Mouse (Mus musculus) cerebellum, postnatal 25 days (tissue): ENCODE results near the gene Fam214b.

Experiments
- DNase-seq, 2 experiments: peaks; one replicate each; pipeline ENCODE4 v3.0.0; 2021; ENCODE audit warnings: mixed read lengths in 2 of 2

Fam214b gene

DNA sequence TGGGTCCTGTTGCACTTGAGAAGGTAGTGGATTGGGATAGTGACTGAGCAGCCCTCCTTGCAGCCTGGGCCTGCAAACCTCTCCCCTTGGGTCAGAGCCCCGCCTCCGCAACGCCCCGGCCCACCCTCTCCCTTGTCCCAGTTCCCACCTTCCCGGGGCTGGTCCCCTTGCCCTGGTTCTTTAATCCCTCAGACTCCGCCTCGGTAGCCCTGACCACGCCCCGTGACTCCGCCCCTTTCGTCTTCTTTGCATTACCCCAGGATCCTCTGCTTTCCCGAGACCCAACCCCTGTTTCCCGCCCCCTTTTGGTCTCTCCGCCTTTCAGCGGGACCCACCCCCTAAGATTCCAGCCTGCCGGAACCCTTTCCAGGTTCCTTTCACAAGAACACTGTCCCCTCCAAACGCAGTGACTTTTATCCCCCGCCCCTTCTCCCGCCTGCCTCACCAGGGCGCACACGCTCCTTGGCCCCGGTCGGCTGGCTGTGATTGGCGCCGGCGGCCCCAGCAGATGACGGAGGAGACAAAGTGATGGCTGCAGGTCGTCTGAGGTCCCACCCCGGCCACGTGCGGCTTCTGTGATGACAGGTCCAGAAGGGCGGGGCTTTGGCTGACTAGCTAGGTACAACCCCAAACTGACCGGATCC is at the start of gene Fam214b:
TSS of gene Fam214b (minus strand) at position 562 of the 644 bp plus-strand sequence.
- peak; percentile 92 to 96 for DNase-seq

DNA sequence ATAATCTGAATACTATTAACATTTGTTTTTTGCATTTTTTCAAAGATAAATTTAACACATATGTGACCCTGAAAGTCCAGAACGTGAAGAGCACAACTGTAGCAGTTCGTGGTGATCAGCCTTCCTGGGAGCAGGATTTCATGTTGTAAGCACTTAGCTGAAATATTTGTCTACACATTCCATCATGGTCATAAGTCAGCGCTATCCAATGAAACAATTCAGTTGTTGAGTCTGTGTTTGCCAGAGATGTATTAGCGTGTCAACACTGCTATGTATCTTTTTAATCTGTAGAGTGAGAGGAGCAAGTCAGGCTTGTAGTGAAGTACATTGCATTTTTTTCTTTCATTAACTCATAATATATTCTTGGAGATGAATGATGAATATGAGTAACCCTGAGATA is 45.2 kb upstream of the Fam214b start:
- no peak for DNase-seq

DNA sequence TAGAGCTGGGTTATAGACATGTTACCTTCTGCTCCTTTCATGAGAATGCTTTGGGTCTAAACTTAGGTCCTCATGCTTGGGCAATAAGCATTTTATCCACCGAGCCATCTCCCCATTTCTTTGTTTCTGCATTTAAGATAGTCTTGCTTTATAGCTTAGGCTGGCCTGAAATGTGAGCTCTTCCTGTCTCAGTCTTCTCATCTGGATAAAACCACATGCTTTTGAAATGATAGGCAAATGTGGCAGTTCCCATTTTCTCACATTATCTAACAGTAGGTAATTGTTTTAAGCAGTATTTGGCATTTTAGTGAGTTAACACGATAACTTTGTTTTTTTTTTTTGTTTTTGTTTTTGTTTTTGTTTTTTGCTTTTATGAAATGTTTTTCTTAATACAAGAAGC is 43.9 kb upstream of the Fam214b start:
- no peak for DNase-seq

DNA sequence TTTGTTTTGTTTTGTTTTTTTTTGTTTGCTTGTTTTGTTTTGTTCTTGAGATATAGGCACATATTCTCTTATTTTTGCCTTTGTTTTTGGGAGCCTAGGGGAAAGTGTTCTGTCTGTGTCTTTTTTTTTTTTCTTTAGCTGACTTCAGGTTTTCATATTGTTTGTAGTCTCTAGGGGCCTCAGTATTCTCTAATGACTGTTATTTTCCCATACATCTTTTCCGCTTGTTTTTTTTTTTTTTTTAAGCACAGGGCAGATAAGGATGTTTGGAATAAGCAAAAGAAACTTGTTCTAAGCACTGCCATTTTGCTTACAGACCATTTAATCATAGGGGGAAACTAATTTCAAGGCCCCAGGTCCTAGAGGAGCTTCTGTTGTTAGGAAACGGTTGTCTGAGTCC is 36.4 kb upstream of the Fam214b start:
- DNase-seq, result no peak

DNA sequence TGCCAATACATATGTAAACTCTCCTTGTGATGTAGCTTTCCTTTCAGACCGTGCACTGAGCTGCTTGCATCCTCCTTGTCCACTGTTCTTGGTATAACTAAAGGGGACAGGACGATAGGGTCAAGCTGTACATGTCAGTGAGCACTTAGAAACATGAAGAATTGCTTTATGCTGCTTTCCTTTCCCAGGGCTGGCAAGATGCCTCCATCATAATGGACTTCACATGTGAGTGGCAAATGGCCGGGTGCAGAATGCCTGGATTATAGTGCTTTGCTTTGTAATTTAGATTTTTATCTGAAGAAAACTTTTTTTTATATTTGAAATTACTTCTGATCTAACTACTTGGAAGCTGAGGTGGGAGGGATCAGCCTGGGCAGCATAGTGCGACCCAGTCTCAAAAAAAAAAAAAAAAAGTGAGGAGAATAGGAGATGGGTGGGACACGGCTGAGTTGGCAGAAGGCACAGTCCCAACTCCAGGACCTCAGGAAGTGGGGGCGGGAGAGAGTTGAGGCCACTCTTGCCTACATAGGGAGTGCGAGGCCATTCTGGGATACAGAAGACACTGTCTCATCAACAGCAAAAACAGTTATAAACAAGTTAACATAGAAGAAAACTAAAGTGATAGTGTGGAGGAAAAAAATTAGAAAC is 32.2 kb upstream of the Fam214b start:
- DNase-seq, result no peak

DNA sequence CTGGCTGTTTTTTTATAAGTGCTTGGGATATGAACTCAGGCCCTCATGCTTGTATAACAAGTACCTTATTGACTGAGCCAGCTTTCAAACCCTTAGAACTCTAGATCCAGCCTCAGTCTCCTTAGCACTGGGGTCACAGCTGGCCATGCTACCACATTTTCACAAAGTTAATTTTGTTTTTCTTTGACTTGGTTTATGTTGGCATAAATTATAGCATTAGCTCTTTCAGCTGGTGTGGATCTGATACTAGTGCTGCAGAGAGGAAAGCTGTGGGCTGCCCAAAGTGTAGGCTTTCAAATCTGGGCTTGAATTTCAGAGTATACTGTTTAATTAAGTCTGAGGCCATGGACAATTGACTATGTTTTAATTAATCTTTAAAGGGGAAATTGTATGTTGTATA is 28.9 kb upstream of the Fam214b start:
- DNase-seq, result no peak

DNA sequence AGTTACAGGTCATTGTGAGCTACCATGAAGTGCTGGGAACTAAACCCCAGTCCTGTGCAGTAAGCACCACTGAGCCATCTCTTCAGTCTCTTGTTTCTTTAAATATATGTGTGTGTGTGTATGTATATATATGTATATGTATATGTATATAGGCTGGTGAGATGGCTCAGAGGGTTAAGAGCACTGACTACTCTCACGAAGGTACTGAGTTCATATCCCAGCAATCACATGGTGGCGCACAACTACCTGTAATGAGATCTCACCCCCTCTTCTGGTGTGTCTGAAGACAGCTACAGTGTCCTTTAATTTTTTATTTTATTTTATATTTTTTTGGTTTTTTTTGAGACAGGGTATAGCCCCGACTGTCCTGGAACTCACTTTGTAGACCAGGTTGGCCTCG is 19.5 kb upstream of the Fam214b start:
- DNase-seq, result no peak

DNA sequence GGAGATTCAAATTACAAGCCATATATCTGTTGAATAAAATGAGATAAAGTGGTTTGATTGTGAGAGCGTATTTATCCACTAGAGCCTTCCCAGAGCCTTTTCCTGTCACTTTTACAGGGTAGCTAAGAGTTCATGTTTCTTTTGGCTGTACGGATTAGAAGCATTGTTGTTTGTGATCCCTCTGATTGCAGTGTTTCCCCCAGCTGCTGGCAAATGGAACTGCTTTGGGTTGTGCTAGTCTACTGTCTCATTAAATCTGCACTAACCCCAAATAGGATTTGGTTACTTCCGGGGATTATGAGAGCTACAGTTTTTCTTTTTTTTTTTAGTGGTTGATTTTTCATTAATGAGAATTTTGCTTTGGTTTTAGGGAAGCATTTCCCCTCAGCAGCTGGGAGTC is 14.3 kb upstream of the Fam214b start:
- no peak for DNase-seq

DNA sequence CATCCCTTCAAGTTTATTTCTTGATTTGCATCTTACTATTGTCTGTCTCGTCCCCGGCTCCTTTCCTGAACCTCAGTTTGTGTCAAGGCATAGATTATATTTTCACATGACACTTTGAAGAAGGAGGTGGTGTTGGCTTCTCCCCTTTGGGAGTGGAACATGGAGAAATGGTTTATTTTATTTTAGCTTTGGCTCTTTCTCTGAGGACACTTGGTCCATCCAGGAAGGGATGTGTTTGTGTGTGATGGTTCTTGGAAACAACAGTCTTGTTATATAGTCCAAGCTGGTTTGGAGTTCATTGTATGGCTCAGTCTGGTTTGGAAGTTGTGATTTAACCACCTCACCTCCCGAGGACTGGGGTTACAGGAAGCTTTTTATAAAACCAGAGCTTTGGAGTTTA is 13.7 kb upstream of the Fam214b start:
- no peak for DNase-seq

DNA sequence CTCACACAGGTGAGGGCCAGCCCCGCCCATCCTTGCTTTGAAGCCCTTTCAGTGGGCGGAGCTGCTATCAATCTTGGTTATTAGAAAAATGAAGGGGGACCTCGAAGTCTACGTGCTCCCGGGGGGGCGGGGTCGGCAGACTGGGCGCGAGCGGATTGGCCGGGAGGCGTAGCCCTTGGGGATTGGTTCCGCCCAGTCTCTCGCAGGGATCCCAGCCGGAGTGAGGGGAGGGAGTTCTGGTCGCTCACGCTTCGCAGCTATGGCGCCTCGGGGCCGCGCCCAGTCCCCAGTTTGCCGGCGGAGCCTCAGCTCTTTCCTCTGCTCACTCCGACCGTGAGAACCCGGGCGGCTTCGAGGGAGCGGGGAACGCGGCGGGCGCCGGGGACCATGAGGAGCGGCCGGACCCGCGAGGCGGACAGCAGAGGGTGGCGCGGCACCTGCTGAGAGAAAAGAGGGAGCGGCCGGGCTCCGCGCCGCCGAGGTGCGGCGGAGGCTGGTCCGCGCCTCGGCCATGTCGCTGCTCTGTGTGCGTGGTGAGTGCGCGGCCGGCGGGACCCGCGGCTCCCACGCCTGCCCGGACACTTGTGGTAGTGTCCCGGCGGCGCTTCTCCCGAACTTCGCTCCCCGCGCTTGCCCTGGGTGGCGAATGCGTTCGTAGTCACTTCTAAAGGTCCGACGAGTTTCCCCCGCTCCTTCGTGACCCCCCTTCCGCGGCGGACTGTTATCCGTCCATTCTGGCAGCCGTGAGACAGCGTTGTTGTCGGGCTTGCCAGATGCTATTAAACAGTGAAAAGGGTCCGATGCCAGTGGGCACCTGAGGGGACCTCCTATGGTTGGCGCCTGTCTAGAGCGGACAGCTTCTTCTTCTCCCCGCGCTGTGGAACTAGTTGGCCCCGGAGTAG is 13.0 kb upstream of the Fam214b start, which contains the start of gene Unc13b:
TSS of gene Unc13b (plus strand) at position 201 of the 902 bp plus-strand sequence.
- DNase-seq, result peak; percentile 95 to 98

DNA sequence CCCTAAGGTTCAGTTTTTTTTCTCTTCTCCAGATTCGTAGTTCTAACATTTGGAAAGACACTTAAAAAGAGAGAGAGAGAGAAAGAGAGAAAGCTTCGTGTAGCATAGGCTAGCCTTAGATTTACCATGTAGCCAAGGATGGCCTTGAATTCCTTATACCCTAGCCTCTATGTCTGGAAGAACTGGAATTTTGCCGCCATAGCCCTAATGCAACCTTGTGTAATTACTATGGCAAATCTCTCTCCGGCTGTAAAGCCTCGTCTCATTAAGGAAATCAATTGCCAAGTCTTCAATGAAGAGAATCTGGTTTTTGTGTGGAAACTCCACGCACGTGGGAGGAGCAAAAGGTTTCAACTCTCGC is 12.4 kb upstream of the Fam214b start:
- DNase-seq, result no peak

DNA sequence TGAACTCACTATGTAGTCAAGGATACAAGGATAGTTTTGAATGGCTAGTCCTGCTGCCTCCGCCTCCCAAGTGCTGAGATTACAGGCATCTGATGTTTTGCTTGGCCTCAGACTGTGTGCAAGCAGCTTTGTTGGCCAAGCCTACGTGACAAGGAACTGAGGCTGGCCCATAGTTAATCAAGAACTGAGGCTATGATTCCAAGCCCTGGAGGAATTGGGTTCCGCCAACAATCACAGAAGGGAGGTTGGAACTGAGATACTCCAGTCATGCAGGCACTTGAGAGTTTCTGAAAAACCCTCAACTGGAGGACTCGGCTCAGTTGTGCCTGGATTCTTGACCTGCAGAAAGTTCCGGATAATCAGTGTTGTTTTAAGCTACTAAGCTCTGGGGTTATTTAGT is 11.6 kb upstream of the Fam214b start:
- no peak for DNase-seq

DNA sequence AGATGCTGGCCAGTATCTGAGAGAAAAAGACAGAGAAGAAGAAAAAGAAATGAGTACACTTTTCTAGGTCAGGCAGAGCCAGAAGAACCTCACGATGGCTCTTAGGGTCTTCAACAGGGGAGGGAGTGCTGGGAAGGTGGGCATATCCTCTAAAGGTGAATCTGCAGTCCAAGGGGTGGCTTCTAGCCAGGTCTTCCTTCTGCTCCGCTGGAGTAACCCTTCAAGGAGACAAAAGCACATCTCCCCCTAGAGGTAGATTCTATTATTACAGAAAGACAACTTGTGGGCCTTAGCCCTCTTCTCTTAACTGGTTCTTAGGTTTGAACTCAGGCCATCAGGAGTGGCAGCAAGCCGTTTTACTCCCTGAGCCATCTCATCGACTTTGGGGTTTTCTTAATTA is 6.6 kb upstream of the Fam214b start:
- DNase-seq, result peak; percentile 67 to 81

DNA sequence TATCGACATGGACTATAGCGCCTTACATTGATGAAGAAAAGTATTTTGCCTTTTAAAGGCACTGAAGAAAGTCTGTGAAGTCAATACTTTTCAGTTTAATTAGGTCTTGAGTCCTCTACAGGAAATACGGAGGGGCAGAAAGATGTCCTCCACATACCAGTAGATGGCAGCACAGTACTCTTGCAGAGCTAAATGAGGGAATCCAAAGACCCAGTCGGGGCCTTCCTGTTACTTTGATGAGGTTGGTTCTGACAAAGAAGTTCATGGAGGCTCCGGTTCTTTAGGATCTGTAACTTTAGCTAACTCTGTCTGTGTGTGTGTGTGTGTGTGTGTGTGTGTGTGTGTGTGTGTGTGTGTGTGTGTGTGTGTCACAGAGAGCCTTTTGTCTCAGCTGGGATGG is 1.2 kb upstream of the Fam214b start:
- peak; percentile 63 to 80 for DNase-seq

DNA sequence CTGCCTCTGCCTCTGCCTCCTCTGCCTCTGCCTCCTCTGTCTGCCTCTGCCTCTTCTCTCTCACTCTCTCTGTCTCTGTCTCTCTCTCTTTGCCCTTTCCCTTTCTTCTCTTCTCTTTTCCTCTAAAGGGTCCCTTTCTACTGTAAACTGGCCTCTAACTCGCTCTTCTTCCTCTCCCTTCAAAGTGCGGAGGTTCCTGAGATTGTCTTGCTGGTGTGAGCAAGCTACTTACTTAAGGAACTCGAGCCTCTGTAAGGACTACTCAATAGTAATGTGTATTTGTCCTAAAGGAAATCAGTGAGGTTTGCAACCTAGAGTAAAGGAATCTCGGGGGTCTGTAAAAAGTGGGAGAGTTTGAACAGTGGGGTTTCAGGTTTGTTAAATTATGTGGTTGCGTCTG is 587 bp upstream of the Fam214b start:
- no peak for DNase-seq

DNA sequence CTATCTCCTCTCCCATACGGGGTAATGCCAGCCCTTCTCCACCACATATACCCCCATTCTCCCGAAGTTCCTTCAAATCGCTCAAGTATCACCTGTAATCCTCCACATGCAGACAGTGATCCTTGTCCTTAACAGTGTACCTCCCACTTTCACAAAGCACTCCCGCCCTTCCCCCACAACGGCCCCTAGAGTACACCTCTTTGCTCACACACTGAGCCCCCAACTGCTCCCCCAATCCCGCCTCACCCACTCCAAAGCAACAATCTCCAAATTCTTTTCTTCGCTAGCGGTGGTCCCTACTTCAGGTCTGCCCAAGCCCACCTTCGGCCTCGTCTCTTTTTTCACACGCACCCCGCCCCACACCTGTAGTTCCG is 748 bp downstream of the Fam214b start:
- no peak for DNase-seq

DNA sequence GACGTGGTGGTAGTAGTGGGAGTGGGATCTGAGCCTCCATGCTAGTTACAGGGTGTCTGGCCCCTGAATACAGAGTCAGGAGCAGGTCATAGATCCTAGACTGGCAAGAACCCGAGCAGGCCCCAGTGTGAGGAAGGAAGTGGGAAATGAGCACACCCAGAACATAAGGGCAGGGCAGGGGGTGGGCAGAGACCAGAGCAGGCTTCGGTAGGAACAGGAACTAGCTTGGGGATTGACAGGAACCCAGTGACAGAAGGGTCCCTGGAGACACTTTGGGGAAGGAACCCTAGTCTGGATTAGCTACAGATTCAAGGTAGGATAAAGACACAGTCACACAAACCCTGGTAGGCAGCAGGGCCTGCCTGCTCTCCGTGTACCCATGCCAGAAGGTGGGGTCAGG is 1.3 kb downstream of the Fam214b start:
- no peak for DNase-seq

DNA sequence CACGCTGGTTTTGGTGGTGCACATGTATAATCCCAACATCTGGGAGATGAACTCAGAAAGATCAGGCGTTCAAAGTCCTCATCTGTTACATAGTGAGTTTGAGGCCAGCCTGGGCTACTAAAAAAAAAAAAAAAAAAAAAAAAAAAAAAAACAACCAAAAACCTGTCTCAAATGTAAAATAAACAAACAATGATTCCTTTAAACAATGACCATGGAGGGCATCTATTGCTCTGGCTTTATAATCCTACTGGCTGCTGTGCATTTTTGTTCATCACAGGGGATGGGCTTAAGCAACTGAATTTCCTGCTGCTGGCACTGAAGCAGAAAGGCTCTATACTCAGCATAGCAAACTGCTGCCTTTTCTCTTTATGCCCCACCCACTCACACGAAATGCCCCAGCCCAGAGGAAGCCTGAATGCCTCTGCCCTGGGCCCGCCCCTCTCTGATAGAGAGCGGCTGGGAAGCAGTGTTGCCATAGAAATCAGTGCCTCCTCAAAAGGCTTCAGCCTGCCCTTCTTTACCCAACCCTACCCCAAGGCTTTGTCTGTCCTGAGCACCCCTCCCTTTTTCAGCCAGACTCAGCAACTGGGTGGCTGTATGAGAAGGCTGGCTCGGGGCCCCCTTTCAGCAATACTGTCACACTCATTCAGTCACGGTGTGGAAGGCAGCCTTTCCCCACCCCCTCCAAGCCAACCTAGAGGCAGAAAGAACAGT is 2.2 kb downstream of the Fam214b start:
- DNase-seq, result no peak

DNA sequence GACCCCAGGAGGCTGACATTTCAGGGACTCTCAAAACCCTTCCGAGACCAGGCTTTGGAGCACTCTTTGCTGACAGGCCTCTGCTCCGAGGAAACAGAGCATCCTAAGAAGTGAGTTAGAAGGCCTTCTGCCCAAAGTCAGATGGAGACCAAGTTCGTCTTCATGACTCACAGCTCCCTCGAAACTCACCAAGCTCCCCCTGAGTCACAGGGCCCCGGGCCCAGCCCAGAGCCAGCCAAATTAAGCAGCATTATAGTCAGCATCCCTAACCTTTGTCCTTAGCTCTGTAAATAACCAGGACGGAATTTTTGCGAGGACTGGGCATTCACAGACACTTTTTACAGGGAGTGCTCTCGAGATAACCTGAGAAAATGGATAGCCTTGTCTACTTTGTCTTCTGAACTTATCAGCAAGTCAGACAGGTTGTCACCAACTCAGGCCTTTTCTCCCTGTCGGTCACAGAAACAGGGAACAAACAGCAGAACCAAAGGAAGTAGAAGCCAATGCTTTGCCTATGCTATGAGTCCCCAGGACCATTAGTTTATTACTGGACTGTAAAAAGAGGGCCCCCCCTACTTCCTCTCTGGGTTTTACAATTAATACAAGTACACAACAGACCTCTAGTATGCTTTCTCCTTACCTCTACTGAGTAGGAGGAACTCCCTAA is 5.0 kb downstream of the Fam214b start:
- no peak for DNase-seq

DNA sequence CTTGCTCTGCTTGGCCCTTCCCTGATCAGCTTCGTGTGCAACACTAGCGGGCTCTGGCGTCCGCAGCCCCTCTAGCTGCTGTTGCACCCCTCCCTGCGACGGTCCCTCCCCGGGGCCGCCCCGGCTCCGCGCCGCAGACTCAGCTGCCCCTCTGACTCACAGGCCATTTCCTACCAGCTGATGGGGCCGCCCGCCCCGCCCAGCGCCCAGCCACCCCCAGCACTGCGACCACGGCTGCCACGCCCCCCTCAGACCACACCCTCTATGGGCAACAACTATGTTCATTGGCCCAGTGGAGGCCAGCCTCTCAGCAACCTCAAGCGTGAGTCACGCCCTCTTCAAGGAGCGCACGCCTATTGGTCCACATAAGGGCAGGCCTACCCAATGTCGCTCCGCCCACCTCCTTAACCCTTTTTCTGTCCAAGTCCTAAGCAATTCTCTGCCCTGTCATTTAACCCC is 5.9 kb downstream of the Fam214b start:
- DNase-seq, result peak; percentile 92 to 97

DNA sequence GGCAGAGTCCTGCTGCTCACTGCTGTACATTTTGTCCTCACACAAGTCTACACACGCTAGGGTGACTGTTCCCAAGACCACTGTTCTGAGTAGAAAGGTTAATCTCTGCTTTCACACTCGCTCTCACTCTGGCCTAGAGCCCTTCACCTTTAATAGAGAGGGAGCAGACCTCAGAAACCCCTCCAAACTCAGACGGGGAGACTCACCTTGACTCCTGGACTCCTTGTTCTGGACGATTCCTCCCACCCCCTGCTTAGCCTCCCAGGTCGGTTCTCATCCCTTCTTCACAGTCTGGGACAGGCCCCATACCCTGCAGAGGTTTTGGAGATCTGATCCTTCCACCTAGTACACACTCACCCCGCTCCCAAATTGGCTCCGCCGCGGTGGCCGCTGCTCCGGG is 6.4 kb downstream of the Fam214b start:
- DNase-seq, result no peak
